Mouse (Mus musculus) olfactory bulb, adult 2 months (tissue): ENCODE measurements at regions not wholly inside any gene's neighbourhood (a gene's known extent, or its start where the extent isn't known, plus 50 kb on each side); places are given as distances from the start of the nearest gene placed in this dataset.

Experiments
- H3K27ac ChIP-seq: fragments of 200-500 bp; 2 replicates; pipeline ENCODE4 v1.5.1; 2012; ENCODE audit warnings: low read depth, low read length; ENCODE audit not compliant: insufficient read depth
- H3K4me1 ChIP-seq: fragments of 200-500 bp; 2 replicates; pipeline ENCODE4 v1.6.1; 2012; ENCODE audit warnings: low read length; ENCODE audit not compliant: control insufficient read depth, insufficient read depth
- H3K4me3 ChIP-seq: fragments of 200-500 bp; 2 replicates; pipeline ENCODE4 v1.5.1; 2012; ENCODE audit warnings: mild to moderate bottlenecking, low read depth, low read length, moderate library complexity; ENCODE audit not compliant: insufficient read depth
- CTCF ChIP-seq: fragments of 200-500 bp; IDR thresholded peaks from 2 replicates; pipeline ENCODE4 v1.5.1; 2012; ENCODE audit warnings: low read depth, mild to moderate bottlenecking, low read length, moderate library complexity; ENCODE audit not compliant: insufficient read depth
- POLR2A ChIP-seq: fragments of 200-500 bp; IDR thresholded peaks from 2 replicates; pipeline ENCODE4 v1.6.1; 2012; ENCODE audit warnings: mild to moderate bottlenecking, low read depth, low read length, moderate library complexity; ENCODE audit not compliant: insufficient read depth
- WGBS: fragments of 180-500 bp; shearing (Covaris S2); methylation state at CpG from one replicate; pipeline ENCODE4 v1.1.7; 2018; 5-methylcytosine and 5-hydroxymethylcytosine counted together

DNA sequence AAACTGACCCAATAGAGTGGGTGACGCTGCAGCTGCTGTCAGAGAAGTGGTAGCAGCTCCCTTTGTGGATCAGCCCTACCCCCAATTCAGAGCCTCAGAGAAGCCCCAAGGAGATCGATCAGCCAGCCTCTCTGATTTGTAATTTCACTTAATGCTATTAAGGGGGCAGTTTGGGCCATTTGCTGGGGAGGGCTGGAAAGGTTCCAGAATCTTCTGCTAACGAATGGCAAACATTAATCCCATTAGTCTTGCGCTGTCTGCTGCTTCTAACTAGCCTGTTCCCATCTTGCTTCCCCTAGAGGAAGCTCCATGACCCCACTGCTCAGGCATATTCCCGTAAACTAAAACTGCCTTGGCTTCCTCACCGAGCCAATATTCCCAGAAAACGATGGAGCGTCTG, 59.9 kb upstream of the Lrrn2 start:
- no peak for TF ChIP-seq POLR2A
- no peak for TF ChIP-seq CTCF
- Histone ChIP-seq H3K4me3 (no peak overlapping the region), H3K4me1 (peaks cover 10% of the 10 kb centered on the region; the same call in 1 of the 2 replicates), H3K27ac (no peak overlapping the region)
- WGBS = 64% methylated on average over 8 of the region's 8 CpGs

DNA sequence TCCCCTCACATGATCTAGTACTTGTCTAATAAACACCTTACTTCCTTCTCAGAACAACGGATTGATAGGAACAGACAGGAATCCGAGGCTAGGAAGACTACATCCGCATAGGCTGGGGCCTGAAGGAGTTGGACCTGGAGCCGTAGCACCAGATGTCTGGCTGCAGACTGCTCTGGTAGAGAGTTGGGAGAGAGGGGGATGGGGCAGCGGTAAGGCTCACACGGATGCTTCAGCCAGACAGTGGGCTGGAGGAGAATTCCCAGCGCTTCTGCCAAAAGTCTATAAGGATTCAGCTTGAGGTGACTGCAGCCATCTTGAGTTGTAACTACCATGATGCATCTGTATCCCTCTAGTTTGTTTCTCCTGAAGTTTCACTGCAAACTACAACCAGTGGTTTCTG, 61.8 kb upstream of the Lrrn2 start:
- peaks cover 15% of the 10 kb centered on the region; the same call in 1 of the 2 replicates for H3K4me1 ChIP-seq
- WGBS = 63% methylated on average over 7 of the region's 7 CpGs

DNA sequence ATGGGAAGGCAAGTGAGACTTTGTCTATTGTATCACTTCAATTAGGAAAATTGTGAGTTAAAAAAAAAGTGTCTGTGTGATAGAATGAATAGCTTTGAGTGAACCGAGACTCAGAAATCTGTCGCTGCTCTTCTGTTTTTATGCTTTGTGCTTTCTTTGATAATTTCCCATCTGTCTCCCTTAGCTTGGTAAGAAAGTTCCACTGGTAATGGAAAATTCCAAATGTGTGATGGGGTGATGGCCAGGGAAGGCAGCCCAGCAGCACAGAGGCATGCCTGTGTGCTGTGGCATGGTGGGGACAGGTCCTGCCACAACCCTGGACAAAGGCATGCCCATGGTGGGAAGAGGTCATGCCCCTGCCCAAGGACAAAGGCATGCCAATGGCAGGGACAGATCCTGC, 62.7 kb upstream of the Lrrn2 start:
- peak overlapping the region; percentile 36; the same call in 1 of the 2 replicates for H3K27ac ChIP-seq
- no peak overlapping the region for H3K4me3 ChIP-seq
- H3K4me1 ChIP-seq = peaks cover 15% of the 10 kb centered on the region; the same call in 1 of the 2 replicates
- WGBS = 76% methylated on average over 2 of the region's 2 CpGs
- TF ChIP-seq CTCF (no peak), POLR2A (no peak)

More for the DNA sequence above, 61.8 kb upstream of the Lrrn2 start:
- Histone ChIP-seq H3K27ac (no peak overlapping the region), H3K4me3 (no peak overlapping the region)
- TF ChIP-seq POLR2A = no peak
- no peak for TF ChIP-seq CTCF

DNA sequence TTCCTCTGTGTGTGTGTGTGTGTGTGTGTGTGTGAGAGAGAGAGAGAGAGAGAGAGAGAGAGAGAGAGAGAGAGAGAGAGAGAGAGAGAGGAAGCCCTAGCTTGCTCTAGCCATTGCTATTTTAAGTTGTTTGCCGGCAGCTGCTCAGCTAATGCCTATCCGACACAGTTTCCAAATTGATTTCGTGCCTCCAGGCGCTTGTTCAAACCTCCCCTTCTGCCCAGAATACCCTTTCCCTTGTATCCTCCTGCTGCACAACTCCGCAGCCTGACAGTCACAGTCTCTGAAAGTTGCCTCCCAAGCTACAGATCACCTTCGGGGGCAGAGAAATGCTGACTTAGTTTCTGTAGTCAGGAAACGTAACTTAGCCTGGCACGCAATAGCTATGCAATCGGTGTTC, 63.9 kb upstream of the Nfasc start:
- TF ChIP-seq POLR2A = no peak
- TF ChIP-seq CTCF = no peak
- no peak overlapping the region for H3K4me3 ChIP-seq
- H3K27ac ChIP-seq = no peak overlapping the region
- whole genome bisulfite sequencing = 39% methylated on average over 9 of the region's 9 CpGs
- peaks cover 5% of the 10 kb centered on the region; the same call in 1 of the 2 replicates for H3K4me1 ChIP-seq

DNA sequence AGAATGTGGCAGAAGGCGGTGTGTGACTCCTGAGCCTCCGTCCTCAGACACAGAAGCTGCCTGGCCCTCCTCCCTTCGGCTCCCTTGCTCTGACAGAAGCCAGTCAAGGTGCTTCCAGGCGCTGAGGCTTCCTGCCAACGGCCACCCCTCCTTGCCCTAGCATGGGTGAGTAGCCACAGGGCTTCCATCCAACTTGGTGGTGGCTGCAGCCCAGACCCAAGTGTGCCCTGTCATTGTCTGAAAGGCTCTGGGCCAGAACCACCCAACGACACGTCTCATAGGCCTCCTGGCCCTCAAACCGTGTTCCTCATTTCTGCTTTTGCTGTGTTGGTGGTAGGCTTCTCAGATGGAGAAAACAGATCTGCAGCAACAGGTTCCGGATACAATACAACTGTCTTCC, 62.2 kb upstream of the Nfasc start:
- TF ChIP-seq CTCF = no peak
- no peak for TF ChIP-seq POLR2A
- Histone ChIP-seq H3K4me3 (no peak overlapping the region), H3K27ac (no peak overlapping the region), H3K4me1 (peaks cover 10% of the 10 kb centered on the region; the same call in 1 of the 2 replicates)
- 79% methylated on average over 9 of the region's 9 CpGs for WGBS

DNA sequence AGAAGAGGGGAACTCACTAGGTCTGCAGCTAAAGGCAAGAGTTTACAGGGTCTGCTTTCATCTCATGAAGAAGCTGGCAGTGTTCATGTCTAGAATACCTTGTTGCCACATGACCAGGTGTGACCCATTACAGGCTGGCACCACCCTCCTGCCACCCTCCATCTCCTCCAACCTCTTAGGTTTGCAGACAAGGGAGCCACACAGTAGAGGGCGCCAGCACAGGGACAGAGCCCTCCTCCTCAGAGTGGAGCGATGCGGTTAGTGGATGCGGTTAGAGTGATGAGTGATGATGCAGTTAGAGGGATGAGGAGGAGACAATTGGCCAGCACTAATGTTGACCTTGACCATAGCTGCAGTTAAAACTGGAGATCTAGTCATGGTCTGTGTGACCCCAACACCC, 60.8 kb upstream of the Nfasc start:
- TF ChIP-seq CTCF = no peak
- no peak for TF ChIP-seq POLR2A
- WGBS = 40% methylated on average over 4 of the region's 4 CpGs
- H3K4me1 ChIP-seq = peaks cover 10% of the 10 kb centered on the region; the same call in 1 of the 2 replicates
- no peak overlapping the region for H3K27ac ChIP-seq
- no peak overlapping the region for H3K4me3 ChIP-seq

DNA sequence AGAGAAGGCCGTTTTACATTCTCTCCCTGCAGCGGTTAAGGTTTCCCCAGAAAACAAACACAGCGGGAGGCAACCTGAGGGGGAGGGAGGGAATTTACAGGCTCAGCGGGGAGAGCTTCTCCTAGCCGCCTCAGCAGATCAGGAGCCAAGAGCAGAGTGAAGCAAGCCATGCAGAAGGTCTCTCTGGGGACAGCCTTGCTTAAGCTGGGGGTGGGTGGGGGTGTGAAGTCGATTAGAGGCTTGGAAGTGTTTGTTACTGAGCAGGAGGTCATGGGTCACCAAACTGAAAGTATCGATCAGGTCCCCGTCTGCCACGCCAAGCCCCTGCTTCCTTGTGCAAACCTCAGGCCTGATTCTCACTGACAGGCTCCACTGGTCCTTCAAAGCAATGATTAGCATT, 58.7 kb upstream of the Nfasc start:
- WGBS = 35% methylated on average over 9 of the region's 9 CpGs
- Histone ChIP-seq H3K4me1 (peaks cover 10% of the 10 kb centered on the region; the same call in 1 of the 2 replicates), H3K4me3 (no peak overlapping the region), H3K27ac (no peak overlapping the region)
- no peak for TF ChIP-seq CTCF
- no peak for TF ChIP-seq POLR2A

DNA sequence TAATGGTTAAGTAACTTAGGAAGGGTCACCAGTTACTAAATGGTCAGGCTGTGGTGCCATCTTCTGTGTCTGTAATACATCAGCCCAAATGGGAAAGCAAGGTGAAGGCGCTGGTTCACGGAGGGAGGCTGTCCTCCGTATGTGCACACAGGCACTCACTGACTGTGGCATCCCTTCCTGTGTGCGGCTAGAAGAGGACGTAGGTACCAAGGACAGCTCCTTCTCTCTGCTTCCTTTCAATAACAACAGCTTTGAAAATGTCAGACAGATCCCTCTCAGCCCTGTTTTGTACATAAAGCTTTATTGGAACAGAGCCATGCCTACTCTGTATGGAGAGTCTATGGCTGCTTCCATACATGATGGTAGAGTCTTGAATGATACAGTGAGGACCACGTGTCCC, 57.7 kb upstream of the Nfasc start:
- WGBS = 65% methylated on average over 6 of the region's 6 CpGs
- H3K4me3 ChIP-seq = no peak overlapping the region
- H3K27ac ChIP-seq = no peak overlapping the region
- TF ChIP-seq CTCF = no peak
- no peak for TF ChIP-seq POLR2A
- peaks cover 10% of the 10 kb centered on the region; the same call in 1 of the 2 replicates for H3K4me1 ChIP-seq

DNA sequence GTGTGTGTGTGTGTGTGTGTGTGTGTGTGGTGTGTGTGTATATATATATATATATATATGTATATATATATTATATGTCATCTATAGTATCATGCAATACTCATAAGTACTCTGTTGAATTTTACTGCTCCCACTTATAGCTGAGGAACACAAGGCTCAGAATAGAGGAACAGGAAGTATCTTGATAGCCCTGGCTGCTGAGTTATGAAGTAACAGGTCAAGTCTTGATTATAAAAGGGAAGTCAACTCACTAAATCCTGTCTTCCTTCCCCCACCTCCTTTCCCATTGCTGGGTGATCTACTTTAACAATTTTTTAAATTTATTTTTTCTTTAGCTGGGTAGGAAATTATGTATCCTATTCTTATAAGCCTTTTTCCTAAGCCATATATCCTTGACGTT, 52.9 kb upstream of the Nfasc start:
- WGBS = 91% methylated on average over 1 of the region's 1 CpGs
- H3K4me1 ChIP-seq = no peaks in the 10 kb centered on the region
- no peak overlapping the region for H3K4me3 ChIP-seq
- no peak overlapping the region for H3K27ac ChIP-seq
- TF ChIP-seq POLR2A = no peak
- TF ChIP-seq CTCF = no peak
